Mouse (Mus musculus) C2C12 (cell line): ENCODE data around the gene Akr1b3.

Experiments
- CTCF ChIP-seq: IDR thresholded peaks from one replicate; pipeline ENCODE4 v1.5.1; 2011; ENCODE audit not compliant: control insufficient read depth, insufficient read depth, insufficient read length
- MAX ChIP-seq: IDR thresholded peaks from one replicate; pipeline ENCODE4 v1.6.1; 2011; ENCODE audit warnings: mild to moderate bottlenecking, control low read depth
- MYOD1 ChIP-seq: IDR thresholded peaks from one replicate; pipeline ENCODE4 v1.6.1; 2011; ENCODE audit warnings: low read depth; ENCODE audit not compliant: control insufficient read depth, insufficient read length
- MYOG ChIP-seq: IDR thresholded peaks from one replicate; pipeline ENCODE4 v1.6.1; 2011; ENCODE audit not compliant: control insufficient read depth, insufficient read length; ENCODE audit errors: extremely low read depth
- USF1 ChIP-seq: IDR thresholded peaks from one replicate; pipeline ENCODE4 v1.6.1; 2011; ENCODE audit warnings: low read depth, mild to moderate bottlenecking, control low read depth, moderate library complexity

DNA sequence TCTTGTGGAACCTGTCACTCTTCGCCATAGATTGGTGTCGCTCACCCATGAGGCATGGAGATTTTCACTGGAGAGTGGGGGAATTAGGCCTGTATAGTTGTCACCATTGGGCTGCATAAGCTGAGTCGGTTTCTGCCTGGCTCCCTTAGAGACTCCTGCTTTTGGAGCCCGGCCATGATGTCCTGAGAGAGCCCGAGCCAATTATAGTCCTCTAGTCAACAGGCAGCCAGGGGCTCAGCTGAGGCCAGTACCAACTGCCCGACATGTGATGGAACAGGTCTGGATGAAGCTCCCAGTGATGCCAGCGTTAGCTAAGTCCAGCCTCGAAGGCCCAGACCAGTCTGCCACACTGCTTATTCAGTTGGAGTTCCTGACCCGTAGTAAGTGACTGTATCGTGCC is 29.2 kb downstream of the Akr1b3 start:
- TF ChIP-seq CTCF (no peak), MAX (no peak), MYOD1 (no peak), USF1 (no peak), MYOG (no peak)
